14 mouse cellular contexts compared by ENCODE assay signal in the genomic region with DNA sequence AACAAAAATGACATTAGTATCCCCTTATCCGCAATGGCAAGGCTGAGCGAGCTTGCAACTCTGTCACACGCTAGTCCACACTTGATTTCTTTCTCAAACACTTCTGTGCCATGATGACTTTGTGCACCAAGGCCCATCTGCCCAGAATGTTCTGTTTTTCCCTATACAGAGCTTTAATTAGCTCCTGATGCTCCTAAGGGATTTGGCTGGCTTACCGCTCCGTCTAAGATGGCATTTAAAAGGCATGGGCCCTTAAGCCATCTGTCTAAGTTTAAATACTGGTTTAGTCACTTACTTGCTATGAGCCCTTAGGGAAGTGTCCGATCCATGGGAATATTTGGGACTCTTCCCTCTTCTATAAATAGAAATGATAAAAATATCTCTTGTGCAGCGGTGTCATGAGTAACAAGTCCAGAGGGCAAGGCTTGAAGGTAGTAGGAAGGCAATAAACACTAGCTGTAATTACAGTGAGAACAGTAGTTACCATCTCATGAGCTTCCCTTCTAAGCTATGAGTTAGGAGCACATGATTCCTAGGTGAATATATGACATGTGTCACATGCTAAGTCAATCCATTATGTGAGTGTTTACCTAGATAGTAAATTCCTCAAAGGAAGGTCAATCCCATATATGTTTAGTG.
A peak's percentile ranks its signal among the peaks of the same experiment; 100 is the strongest.
DNase-seq lines count a peak whose midpoint lies in the region; ATAC-seq and TF ChIP-seq lines count a peak whose summit lies in the region.
"Had no signal": no experiment of that assay in that cellular context is flagged by ENCODE, and none has a peak within 500 bp of the region (broad histone marks: within the 10 kb centered on the region; RNA-seq: fewer than 3 reads in every experiment).

No protein-coding gene starts in this region.

- TF ChIP-seq CTCF in hindbrain, postnatal 0 days (IDR thresholded peaks at IDR 0.05; ENCODE audit: low read depth) = no peak

- ATAC-seq in forebrain, embryonic 15.5 days (replicated peaks) = peak; percentile 67; the same call in 1 of the 2 replicates
- no peak for ATAC-seq in hindbrain, postnatal 0 days
- ATAC-seq in hindbrain, embryonic 14.5 days (ENCODE audit: low FRiP score) = no peak
- ATAC-seq in embryonic facial prominence, embryonic 15.5 days (ENCODE audit: insufficient number of reproducible peaks, low FRiP score, low TSS enrichment, low read depth) = peak; percentile 79
- ATAC-seq: activated CD4-positive, CD25-positive, alpha-beta regulatory T cell, adult 4 months; lung, postnatal 0 days; midbrain, embryonic 16.5 days had no signal

- H3K27ac ChIP-seq in forebrain, embryonic 15.5 days (replicated peaks) = no peak overlapping the region
- H3K27ac ChIP-seq in forebrain, embryonic 10.5 days = no peak overlapping the region
- H3K27ac ChIP-seq in hindbrain, postnatal 0 days = no peak overlapping the region
- no peak overlapping the region for H3K27ac ChIP-seq in hindbrain, embryonic 14.5 days
- H3K27ac ChIP-seq in embryonic facial prominence, embryonic 15.5 days (replicated peaks) = no peak overlapping the region

- H3K9me3 ChIP-seq in forebrain, embryonic 15.5 days = no peaks in the 10 kb centered on the region
- H3K9me3 ChIP-seq in forebrain, embryonic 10.5 days = no peaks in the 10 kb centered on the region
- no peaks in the 10 kb centered on the region for H3K9me3 ChIP-seq in hindbrain, postnatal 0 days (ENCODE audit: low read length)
- H3K9me3 ChIP-seq in hindbrain, embryonic 14.5 days (ENCODE audit: control insufficient read depth, low read length) = no peaks in the 10 kb centered on the region
- no peaks in the 10 kb centered on the region for H3K9me3 ChIP-seq in embryonic facial prominence, embryonic 15.5 days (replicated peaks)

- H3K4me1 ChIP-seq in forebrain, embryonic 15.5 days = no peaks in the 10 kb centered on the region
- no peaks in the 10 kb centered on the region for H3K4me1 ChIP-seq in forebrain, embryonic 10.5 days
- H3K4me1 ChIP-seq in hindbrain, postnatal 0 days (ENCODE audit: insufficient read depth, low read length) = no peaks in the 10 kb centered on the region
- no peaks in the 10 kb centered on the region for H3K4me1 ChIP-seq in hindbrain, embryonic 14.5 days (replicated peaks; ENCODE audit: control insufficient read depth, insufficient read depth, low read length)
- H3K4me1 ChIP-seq in embryonic facial prominence, embryonic 15.5 days = peaks cover 6% of the 10 kb centered on the region; the same call in 1 of the 2 replicates

- H3K36me3 ChIP-seq in forebrain, embryonic 15.5 days = no peaks in the 10 kb centered on the region
- no peaks in the 10 kb centered on the region for H3K36me3 ChIP-seq in forebrain, embryonic 10.5 days (replicated peaks)
- no peaks in the 10 kb centered on the region for H3K36me3 ChIP-seq in hindbrain, postnatal 0 days (ENCODE audit: insufficient read depth, low read length)
- no peaks in the 10 kb centered on the region for H3K36me3 ChIP-seq in hindbrain, embryonic 14.5 days (replicated peaks; ENCODE audit: control insufficient read depth, insufficient read depth)
- H3K36me3 ChIP-seq in embryonic facial prominence, embryonic 15.5 days = no peaks in the 10 kb centered on the region

- WGBS in forebrain, embryonic 15.5 days = 72% methylated on average over 7 of the region's 7 CpGs
- 86% methylated on average over 7 of the region's 7 CpGs for WGBS in forebrain, embryonic 10.5 days
- 61% methylated on average over 7 of the region's 7 CpGs for WGBS in hindbrain, postnatal 0 days
- 65% methylated on average over 7 of the region's 7 CpGs for WGBS in hindbrain, embryonic 14.5 days
- 41% methylated on average over 7 of the region's 7 CpGs for WGBS in embryonic facial prominence, embryonic 15.5 days

- H3K4me3 ChIP-seq in forebrain, embryonic 15.5 days = no peak overlapping the region
- no peak overlapping the region for H3K4me3 ChIP-seq in forebrain, embryonic 10.5 days
- H3K4me3 ChIP-seq in hindbrain, postnatal 0 days (ENCODE audit: low read length) = no peak overlapping the region
- H3K4me3 ChIP-seq in hindbrain, embryonic 14.5 days (replicated peaks; ENCODE audit: low read length) = no peak overlapping the region
- no peak overlapping the region for H3K4me3 ChIP-seq in embryonic facial prominence, embryonic 15.5 days (replicated peaks)

- no peak overlapping the region for H3K4me2 ChIP-seq in forebrain, embryonic 15.5 days (replicated peaks)
- H3K4me2 ChIP-seq in hindbrain, postnatal 0 days (ENCODE audit: low read depth, low read length) = no peak overlapping the region
- H3K4me2 ChIP-seq in hindbrain, embryonic 14.5 days (replicated peaks) = no peak overlapping the region
- H3K4me2 ChIP-seq in embryonic facial prominence, embryonic 15.5 days (replicated peaks) = no peak overlapping the region
- H3K4me2 ChIP-seq: liver, embryonic 11.5 days had no signal

- no peak for DNase-seq in forebrain, embryonic 10.5 days (ENCODE audit: extremely low spot score, low spot score)
- DNase-seq in hindbrain, postnatal 0 days (ENCODE audit: low spot score) = peak; percentile 46
- no peak for DNase-seq in hindbrain, embryonic 14.5 days (ENCODE audit: low spot score)
- DNase-seq in retina, embryonic 14.5 days (ENCODE audit: low spot score) = peak; percentile 24
- DNase-seq in thymus, postnatal 10 days (ENCODE audit: low spot score in 2 of 2) = no peak
- no peak for DNase-seq in adrenal gland, adult 2 months
- DNase-seq: cerebellum, postnatal 25 days; kidney, postnatal 36 days had no signal

- no peaks in the 10 kb centered on the region for H3K27me3 ChIP-seq in forebrain, embryonic 15.5 days
- H3K27me3 ChIP-seq in forebrain, embryonic 10.5 days (ENCODE audit: poor library complexity, severe bottlenecking) = no peaks in the 10 kb centered on the region
- H3K27me3 ChIP-seq in hindbrain, postnatal 0 days (ENCODE audit: insufficient read depth, low read length) = no peaks in the 10 kb centered on the region
- H3K27me3 ChIP-seq in hindbrain, embryonic 14.5 days (ENCODE audit: control insufficient read depth, insufficient read depth, low read length) = no peaks in the 10 kb centered on the region
- no peaks in the 10 kb centered on the region for H3K27me3 ChIP-seq in embryonic facial prominence, embryonic 15.5 days

- H3K9ac ChIP-seq in forebrain, embryonic 15.5 days (replicated peaks) = no peak overlapping the region
- no peak overlapping the region for H3K9ac ChIP-seq in hindbrain, postnatal 0 days (replicated peaks; ENCODE audit: low read length)
- no peak overlapping the region for H3K9ac ChIP-seq in hindbrain, embryonic 14.5 days
- H3K9ac ChIP-seq in embryonic facial prominence, embryonic 15.5 days = no peak overlapping the region

Comparison
In these comparisons a context has a peak if more than half of its experiments do, and no peak if none do; other contexts are left out.
1. DNase-seq: peak in hindbrain, postnatal 0 days (single experiment) and retina, embryonic 14.5 days (single experiment); none in forebrain, embryonic 10.5 days (single experiment), hindbrain, embryonic 14.5 days (single experiment), thymus, postnatal 10 days (0 of 2) and adrenal gland, adult 2 months (single experiment).
2. ATAC-seq: peak in forebrain, embryonic 15.5 days (single experiment) and embryonic facial prominence, embryonic 15.5 days (single experiment); none in hindbrain, postnatal 0 days (single experiment) and hindbrain, embryonic 14.5 days (single experiment).